Comparison of ENCODE assay signal across 9 mouse cellular contexts in the genomic region with DNA sequence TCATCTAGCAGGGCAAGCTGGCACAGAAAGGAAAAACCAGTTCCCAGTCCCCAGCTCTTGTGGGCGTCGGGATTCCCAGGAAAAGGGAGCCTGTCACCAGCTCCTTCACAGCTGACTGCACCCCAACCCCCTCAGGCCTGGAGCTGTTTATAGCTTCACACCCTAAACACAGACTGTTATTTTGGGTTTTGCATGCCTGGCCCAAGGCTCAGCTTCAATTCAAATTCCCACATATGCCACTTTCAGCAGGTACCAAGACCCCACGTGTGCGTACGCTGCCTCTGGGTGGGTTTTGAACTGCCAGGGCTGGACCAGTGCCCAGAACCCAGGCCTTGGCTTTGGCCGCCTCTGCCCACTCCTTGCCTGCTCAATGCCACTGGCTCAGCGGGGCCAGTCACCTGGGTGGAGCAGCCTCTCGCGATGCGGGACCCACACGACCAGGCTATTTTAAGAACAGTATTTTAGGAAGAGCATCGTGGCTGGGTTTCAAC.
A peak's percentile ranks its signal among the peaks of the same experiment; 100 is the strongest.
DNase-seq lines count a peak whose midpoint lies in the region; ATAC-seq and TF ChIP-seq lines count a peak whose summit lies in the region.
"Had no signal": no experiment of that assay in that cellular context is flagged by ENCODE, and none has a peak within 500 bp of the region (broad histone marks: within the 10 kb centered on the region; RNA-seq: fewer than 3 reads in every experiment).

No protein-coding gene starts in this region.

- no peak for TF ChIP-seq CTCF in liver, postnatal 0 days (IDR thresholded peaks at IDR 0.05; ENCODE audit: low read depth)
- no peak for TF ChIP-seq CTCF in lung, adult 2 months (IDR thresholded peaks at IDR 0.05; ENCODE audit: insufficient read depth, low read length)

- H3K4me1 ChIP-seq in forebrain, embryonic 12.5 days = peaks cover 7% of the 10 kb centered on the region
- no peaks in the 10 kb centered on the region for H3K4me1 ChIP-seq in forebrain, embryonic 11.5 days (replicated peaks; ENCODE audit: control insufficient read depth, insufficient read depth, low read length)
- peaks cover 8% of the 10 kb centered on the region for H3K4me1 ChIP-seq in heart, embryonic 11.5 days (ENCODE audit: control insufficient read depth, insufficient read depth, low read length)
- H3K4me1 ChIP-seq in liver, postnatal 0 days (ENCODE audit: insufficient read depth) = no peaks in the 10 kb centered on the region
- no peaks in the 10 kb centered on the region for H3K4me1 ChIP-seq in lung, adult 2 months (ENCODE audit: control insufficient read depth, insufficient read depth, low read length)

- no peaks in the 10 kb centered on the region for H3K36me3 ChIP-seq in forebrain, embryonic 12.5 days (replicated peaks)
- H3K36me3 ChIP-seq in forebrain, embryonic 11.5 days (ENCODE audit: control insufficient read depth, insufficient read depth, low read length) = no peaks in the 10 kb centered on the region
- no peaks in the 10 kb centered on the region for H3K36me3 ChIP-seq in heart, embryonic 11.5 days (ENCODE audit: control insufficient read depth, insufficient read depth, low read length)
- no peaks in the 10 kb centered on the region for H3K36me3 ChIP-seq in liver, postnatal 0 days (replicated peaks; ENCODE audit: insufficient read depth, low read length)
- H3K36me3 ChIP-seq: limb, embryonic 12.5 days had no signal

- WGBS in forebrain, embryonic 12.5 days = 77% methylated on average over 12 of the region's 12 CpGs
- 80% methylated on average over 12 of the region's 12 CpGs for WGBS in forebrain, embryonic 11.5 days
- 56% methylated on average over 12 of the region's 12 CpGs for WGBS in heart, embryonic 11.5 days (ENCODE audit: insufficient replicate concordance)
- 69% methylated on average over 12 of the region's 12 CpGs for WGBS in liver, postnatal 0 days (ENCODE audit: insufficient replicate concordance)
- WGBS in lung, adult 2 months = 71% methylated on average over 12 of the region's 12 CpGs

- no peak for DNase-seq in forebrain, embryonic 11.5 days (ENCODE audit: low spot score)
- DNase-seq in cerebellum, postnatal 36 days = peak; percentile 69
- peak; percentile 66 for DNase-seq in kidney, postnatal 10 days
- DNase-seq in skeletal muscle tissue, adult 2 months (ENCODE audit: low read depth, low spot score) = peak; percentile 78
- DNase-seq in liver, postnatal 0 days = no peak
- DNase-seq in lung, adult 2 months = no peak

- H3K27me3 ChIP-seq in forebrain, embryonic 12.5 days = no peaks in the 10 kb centered on the region
- no peaks in the 10 kb centered on the region for H3K27me3 ChIP-seq in forebrain, embryonic 11.5 days (ENCODE audit: control insufficient read depth, insufficient read depth, low read length)
- H3K27me3 ChIP-seq in heart, embryonic 11.5 days (ENCODE audit: control insufficient read depth, insufficient read depth, low read length) = no peaks in the 10 kb centered on the region
- no peaks in the 10 kb centered on the region for H3K27me3 ChIP-seq in liver, postnatal 0 days (ENCODE audit: insufficient read depth, low read length)
- H3K27me3 ChIP-seq: limb, embryonic 12.5 days had no signal

- no peak for TF ChIP-seq EP300 in liver, postnatal 0 days (IDR thresholded peaks at IDR 0.05; ENCODE audit: low read depth)

- no peak for TF ChIP-seq POLR2A in lung, adult 2 months (IDR thresholded peaks at IDR 0.05; ENCODE audit: borderline replicate concordance, extremely low read depth, low read depth, low read length)

- no peak overlapping the region for H3K4me3 ChIP-seq in forebrain, embryonic 12.5 days (replicated peaks)
- H3K4me3 ChIP-seq in forebrain, embryonic 11.5 days (ENCODE audit: low read depth, low read length) = no peak overlapping the region
- no peak overlapping the region for H3K4me3 ChIP-seq in heart, embryonic 11.5 days (ENCODE audit: low read depth, low read length)
- H3K4me3 ChIP-seq in liver, postnatal 0 days (ENCODE audit: low read depth, low read length) = no peak overlapping the region
- H3K4me3 ChIP-seq in lung, adult 2 months (replicated peaks; ENCODE audit: extremely low read depth, low read depth, low read length) = no peak overlapping the region
- H3K4me3 ChIP-seq: limb, embryonic 12.5 days had no signal

- 0 out of 2 replicates have a peak overlapping the region, but pooled peaks have one; percentile 13 for H3K9ac ChIP-seq in forebrain, embryonic 12.5 days
- H3K9ac ChIP-seq in forebrain, embryonic 11.5 days (ENCODE audit: low read length) = no peak overlapping the region
- H3K9ac ChIP-seq in heart, embryonic 11.5 days (ENCODE audit: low read depth, low read length) = no peak overlapping the region
- no peak overlapping the region for H3K9ac ChIP-seq in liver, postnatal 0 days (replicated peaks)
- H3K9ac ChIP-seq: limb, embryonic 12.5 days had no signal

- no peak overlapping the region for H3K4me2 ChIP-seq in forebrain, embryonic 12.5 days
- no peak overlapping the region for H3K4me2 ChIP-seq in forebrain, embryonic 11.5 days (ENCODE audit: low read depth, low read length, severe bottlenecking)
- H3K4me2 ChIP-seq in heart, embryonic 11.5 days = peak overlapping the region; percentile 32
- no peak overlapping the region for H3K4me2 ChIP-seq in liver, postnatal 0 days (ENCODE audit: low read depth, low read length)
- H3K4me2 ChIP-seq: limb, embryonic 12.5 days had no signal

- no peak overlapping the region for H3K27ac ChIP-seq in forebrain, embryonic 12.5 days
- H3K27ac ChIP-seq in forebrain, embryonic 11.5 days (ENCODE audit: low read depth, low read length) = no peak overlapping the region
- H3K27ac ChIP-seq in heart, embryonic 11.5 days (ENCODE audit: low read depth, low read length) = no peak overlapping the region
- H3K27ac ChIP-seq in liver, postnatal 0 days (ENCODE audit: low read depth) = no peak overlapping the region
- H3K27ac ChIP-seq: limb, embryonic 12.5 days had no signal

- no peak for ATAC-seq in forebrain, embryonic 12.5 days (ENCODE audit: low FRiP score)
- ATAC-seq in forebrain, embryonic 11.5 days (replicated peaks; ENCODE audit: low FRiP score) = no peak
- no peak for ATAC-seq in heart, embryonic 11.5 days (replicated peaks; ENCODE audit: insufficient number of reproducible peaks, low FRiP score, low TSS enrichment)
- no peak for ATAC-seq in liver, postnatal 0 days

- no peaks in the 10 kb centered on the region for H3K9me3 ChIP-seq in forebrain, embryonic 12.5 days
- no peaks in the 10 kb centered on the region for H3K9me3 ChIP-seq in forebrain, embryonic 11.5 days (ENCODE audit: control insufficient read depth, low read length)
- no peaks in the 10 kb centered on the region for H3K9me3 ChIP-seq in heart, embryonic 11.5 days (replicated peaks; ENCODE audit: control insufficient read depth, low read length)
- H3K9me3 ChIP-seq in liver, postnatal 0 days (ENCODE audit: low read length) = no peaks in the 10 kb centered on the region
- H3K9me3 ChIP-seq: limb, embryonic 12.5 days had no signal

Comparison
In these comparisons a context has a peak if more than half of its experiments do, and no peak if none do; other contexts are left out.
1. DNase-seq: peak in cerebellum, postnatal 36 days (2 of 2), kidney, postnatal 10 days (single experiment) and skeletal muscle tissue, adult 2 months (single experiment); none in forebrain, embryonic 11.5 days (single experiment), liver, postnatal 0 days (single experiment) and lung, adult 2 months (single experiment).